Mouse (Mus musculus): ENCODE data around the gene Samd4b.
"Not testable (repeated sequence)": the region's sequence is repeated elsewhere in the genome, so short reads cannot be mapped to it uniquely, and the experiment has no call there.

Samd4b gene

DNA sequence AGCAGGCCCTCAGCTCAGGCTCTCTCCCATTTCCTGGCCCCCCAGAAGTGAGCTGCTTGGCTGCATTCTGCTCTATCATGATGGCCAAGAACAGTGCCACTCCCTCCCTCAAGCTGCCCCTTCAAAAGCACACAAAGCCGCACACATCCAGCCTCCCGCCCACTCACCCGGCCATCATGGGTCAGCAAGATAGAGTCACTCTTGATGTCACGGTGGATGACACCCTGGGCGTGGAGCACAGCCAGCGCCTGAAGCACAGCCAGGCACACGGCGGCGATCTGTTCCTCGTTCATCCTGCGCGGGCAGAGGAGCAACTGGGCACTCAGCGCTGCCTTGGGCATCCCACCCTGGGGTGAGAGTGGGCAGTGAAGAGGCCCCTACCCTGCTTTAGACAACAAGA lies 35.6 kb downstream of the Samd4b start:
- DNase-seq (ENCODE audit: low spot score in 2 of 2), result no peak

GRCm38 (mm10) chr7:28561967-28562366 lies 36.0 kb downstream of the Samd4b start:
- no peak for DNase-seq (ENCODE audit: low spot score in 2 of 2)

DNA sequence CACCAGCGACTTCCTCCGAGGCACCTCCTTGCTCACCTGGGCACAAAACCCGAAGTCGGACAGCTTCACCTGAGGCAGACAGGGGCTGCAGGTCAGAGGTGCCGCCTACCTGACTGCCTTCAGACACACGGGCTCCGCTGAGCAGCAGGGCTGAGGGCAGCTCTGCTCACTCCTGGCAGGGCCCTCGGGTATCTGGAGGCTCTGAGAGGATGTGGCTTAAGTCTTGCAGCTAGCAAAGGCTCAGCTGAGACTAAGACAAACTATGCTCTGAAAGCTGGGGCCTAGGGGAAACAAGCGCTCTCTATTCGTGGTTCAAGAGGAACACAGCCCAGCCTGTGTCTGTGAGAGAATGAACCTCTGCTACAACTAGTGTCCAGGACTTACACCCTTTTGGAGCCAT lies 37.1 kb downstream of the Samd4b start:
- DNase-seq (ENCODE audit: low spot score in 2 of 2), result no peak

DNA sequence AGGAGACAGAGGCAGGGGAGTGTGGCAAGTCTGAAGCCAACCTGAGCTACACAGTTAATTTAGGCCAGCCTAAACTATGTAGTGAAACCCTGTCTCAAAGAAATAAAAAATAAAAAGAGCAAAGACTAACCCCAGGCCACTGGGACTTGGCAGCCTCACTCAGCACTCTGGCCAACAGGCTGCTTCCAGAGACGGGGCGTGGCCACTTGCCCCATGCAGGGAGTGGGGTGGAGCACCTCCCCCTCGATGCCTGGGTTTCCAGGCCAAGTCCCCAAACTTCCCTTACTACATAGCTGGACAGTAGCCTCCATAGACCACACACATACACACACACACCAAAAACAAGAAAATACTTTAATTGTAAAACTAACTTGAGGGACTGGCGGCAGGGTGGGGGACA lies 39.5 kb downstream of the Samd4b start:
- no peak for DNase-seq (ENCODE audit: low spot score in 2 of 2)

- no peak for DNase-seq (ENCODE audit: low spot score in 2 of 2)
Observed at GRCm38 (mm10) chr7:28557708-28558107, 40.2 kb downstream of the Samd4b start.

DNA sequence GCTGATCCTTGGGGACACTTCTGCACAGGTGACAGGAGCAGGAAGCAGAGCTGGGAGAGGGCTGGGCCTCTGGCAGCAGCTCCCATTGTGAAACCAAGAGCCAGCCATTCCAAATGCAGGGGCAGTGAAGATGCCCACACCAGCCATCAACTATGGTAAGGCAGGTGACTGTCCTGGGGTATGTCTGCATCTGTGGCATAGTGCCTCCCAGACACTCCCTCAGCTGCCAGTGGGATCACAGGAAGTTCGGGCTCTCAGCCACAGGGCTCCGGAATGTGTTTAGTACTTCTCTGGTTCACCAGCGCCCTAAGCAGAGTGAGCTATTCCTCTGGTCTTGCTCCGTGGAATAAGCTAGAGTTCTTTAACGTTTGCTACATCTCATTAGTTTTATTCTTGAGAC lies 40.9 kb downstream of the Samd4b start:
- DNase-seq (ENCODE audit: low spot score in 2 of 2), result no peak

GRCm38 (mm10) chr7:28555939-28556535 lies 41.9 kb downstream of the Samd4b start:
- DNase-seq (ENCODE audit: low spot score in 2 of 2), result no peak

GRCm38 (mm10) chr7:28553076-28553475 lies 44.9 kb downstream of the Samd4b start:
- DNase-seq (ENCODE audit: low spot score in 2 of 2), result no peak

GRCm38 (mm10) chr7:28547628-28548027 lies 50.3 kb downstream of the Samd4b start:
- no peak for DNase-seq (ENCODE audit: low spot score in 2 of 2)

- no peak for DNase-seq (ENCODE audit: low spot score in 2 of 2)
Observed at GRCm38 (mm10) chr7:28547154-28547553, 50.8 kb downstream of the Samd4b start, which contains the start of gene Nccrp1. Nccrp1 (minus strand) TSS chr7:28547254.

- DNase-seq (ENCODE audit: low spot score in 2 of 2), result no peak
Observed at GRCm38 (mm10) chr7:28546649-28547048, 51.3 kb downstream of the Samd4b start.

DNA sequence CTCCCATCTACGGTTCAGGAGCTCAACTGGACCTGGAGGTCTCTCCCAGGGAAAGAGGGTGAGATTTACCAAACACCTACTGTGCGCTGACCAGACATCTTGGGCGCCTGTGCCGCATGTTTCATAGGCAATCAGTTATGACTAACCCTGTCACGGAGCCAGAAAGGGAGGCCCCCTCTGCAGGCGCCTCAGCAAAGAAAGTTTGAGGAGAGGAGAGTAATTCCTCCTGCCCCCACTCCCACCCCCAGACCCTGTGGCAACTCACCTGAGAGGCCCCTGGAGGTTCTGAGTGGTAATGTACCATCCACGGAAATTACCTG lies 52.1 kb downstream of the Samd4b start:
- no peak for DNase-seq (ENCODE audit: low spot score in 2 of 2)

DNA sequence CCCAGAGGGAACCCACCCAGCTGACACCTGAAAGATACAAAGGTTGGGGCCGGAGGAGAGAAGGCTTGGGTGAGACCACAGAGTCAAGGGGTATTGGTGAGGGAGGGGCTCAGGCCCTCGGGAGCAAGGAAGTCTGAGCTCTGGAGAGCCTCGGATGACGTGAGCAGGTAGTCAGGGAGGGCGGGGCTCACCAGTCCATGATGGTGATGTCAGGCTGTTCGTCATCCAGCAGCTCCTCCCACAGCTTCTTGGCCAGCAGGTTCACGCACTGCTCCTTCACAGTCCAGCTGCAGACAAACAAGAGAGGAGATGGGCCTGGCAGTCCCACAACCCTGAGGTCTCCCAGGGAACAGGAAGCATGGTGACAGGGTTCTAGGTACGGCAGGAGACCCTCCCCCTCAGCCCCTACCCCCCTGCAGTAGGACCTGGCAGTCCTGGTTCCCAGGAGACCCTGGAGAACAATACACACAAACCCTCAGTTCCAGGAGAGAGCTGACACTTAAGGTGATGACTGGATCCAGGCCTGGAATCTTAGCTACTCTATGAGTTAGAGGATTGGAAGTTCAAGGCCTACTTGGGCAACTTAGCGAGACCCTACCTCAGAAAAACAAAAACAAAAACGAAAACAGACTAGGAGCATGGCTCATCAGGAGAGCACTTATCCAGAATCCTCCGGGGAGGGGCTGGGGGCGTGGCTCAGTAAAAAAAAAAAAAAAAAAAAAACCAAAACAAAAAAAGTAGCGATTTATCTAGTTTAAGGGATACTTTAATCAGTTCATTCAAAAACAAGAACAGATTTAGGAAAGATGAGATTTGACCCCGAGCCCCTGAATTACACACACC lies 52.7 kb downstream of the Samd4b start:
- no peak for DNase-seq (ENCODE audit: low spot score in 2 of 2)

GRCm38 (mm10) chr7:28544051-28544601 lies 53.8 kb downstream of the Samd4b start:
- no peak for DNase-seq (ENCODE audit: low spot score in 2 of 2)

DNA sequence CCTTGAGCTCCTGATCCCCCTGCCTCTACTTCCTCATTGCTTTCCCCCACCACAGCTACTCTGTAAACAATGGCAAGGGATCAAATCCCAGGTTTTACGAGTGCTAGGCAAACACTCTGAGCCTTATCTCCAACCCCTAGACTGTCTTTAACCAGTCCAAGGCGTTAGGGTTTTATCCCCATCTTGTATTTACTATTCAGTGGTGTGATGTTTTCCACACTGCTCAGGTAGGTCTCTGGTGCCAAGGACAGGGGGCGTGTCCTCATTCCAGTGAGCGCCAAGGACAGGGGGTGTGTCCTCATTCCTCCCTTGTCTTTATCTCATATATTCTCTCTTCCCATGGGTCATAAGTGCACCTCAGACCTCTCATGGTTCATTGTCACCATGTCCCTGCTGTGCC lies 57.4 kb downstream of the Samd4b start, which contains the start of gene Sycn:
Gene Sycn, plus strand, starts transcription at position 360 of the 400 bp plus-strand sequence.
- DNase-seq (ENCODE audit: low spot score in 2 of 2), result no peak

- DNase-seq (ENCODE audit: low spot score in 2 of 2), result not testable (repeated sequence)
Observed at GRCm38 (mm10) chr7:28538886-28539285, 59.1 kb downstream of the Samd4b start.

GRCm38 (mm10) chr7:28532005-28532404 lies 65.9 kb downstream of the Samd4b start:
- no peak for DNase-seq (ENCODE audit: low spot score in 2 of 2)

DNA sequence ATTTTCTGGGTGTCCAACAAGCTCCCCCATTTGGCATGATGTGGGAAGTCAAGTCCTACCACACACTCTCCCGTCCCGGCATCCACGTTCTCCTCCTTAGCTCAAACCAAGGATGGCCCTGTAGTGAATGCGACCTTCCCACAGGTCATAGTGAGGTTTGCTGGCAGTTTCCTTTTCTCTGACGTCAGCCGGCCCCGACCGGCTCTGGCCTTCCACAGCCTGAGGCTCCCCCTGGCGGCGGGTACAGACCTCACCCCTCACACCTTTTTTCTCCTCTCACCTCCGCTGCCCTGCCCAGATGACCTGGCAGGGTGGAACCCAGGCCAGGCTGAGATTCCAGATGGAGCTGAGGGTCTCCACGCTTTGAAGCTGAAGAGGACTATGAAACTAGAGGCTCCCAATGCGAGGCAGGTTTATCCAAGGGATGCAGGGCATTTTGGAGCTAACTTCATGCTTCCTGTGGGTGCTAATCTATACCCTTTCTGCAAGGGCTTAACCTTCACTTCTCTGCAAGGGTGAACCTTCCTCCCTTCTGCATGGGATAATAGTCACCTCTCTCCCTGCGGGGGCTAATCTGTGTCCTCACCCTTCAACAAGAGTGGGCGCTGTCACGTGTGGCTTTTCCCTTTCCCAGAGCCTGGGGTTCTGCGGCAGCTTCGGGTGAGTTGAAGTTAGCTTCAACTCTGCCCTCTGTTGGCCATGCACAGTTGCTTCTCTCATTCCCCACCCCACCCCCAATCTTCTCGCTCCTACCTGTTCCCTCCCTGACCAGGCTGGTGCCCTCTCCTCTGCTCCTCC lies 69.8 kb downstream of the Samd4b start:
- DNase-seq (ENCODE audit: low spot score in 2 of 2), result peak; percentile 50 to 70

DNA sequence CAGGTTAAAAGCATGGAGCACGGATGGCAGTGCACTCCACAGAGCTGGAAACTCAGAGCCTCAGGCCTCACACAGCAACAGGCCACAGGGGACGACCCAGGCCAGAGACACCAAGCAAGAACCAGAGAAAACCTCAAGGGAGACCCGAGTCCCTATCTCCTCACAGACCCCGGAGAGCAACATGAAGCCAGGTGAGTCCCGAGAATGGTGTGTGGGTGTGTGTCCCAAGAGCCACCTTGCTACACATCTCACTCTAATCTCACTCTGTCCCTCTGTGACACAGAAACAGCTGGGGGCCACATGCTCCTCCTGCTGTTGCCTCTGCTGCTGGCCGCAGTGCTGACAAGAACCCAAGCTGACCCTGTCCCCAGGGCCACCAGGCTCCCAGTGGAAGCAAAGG lies 75.4 kb downstream of the Samd4b start, which contains the start of gene Ifnl3:
Gene Ifnl3, plus strand, starts transcription at position 301 of the 400 bp plus-strand sequence.
- DNase-seq (ENCODE audit: low spot score in 2 of 2), result not testable (repeated sequence)

GRCm38 (mm10) chr7:28511441-28511840 lies 86.5 kb downstream of the Samd4b start:
- DNase-seq (ENCODE audit: low spot score in 2 of 2), result no peak

DNA sequence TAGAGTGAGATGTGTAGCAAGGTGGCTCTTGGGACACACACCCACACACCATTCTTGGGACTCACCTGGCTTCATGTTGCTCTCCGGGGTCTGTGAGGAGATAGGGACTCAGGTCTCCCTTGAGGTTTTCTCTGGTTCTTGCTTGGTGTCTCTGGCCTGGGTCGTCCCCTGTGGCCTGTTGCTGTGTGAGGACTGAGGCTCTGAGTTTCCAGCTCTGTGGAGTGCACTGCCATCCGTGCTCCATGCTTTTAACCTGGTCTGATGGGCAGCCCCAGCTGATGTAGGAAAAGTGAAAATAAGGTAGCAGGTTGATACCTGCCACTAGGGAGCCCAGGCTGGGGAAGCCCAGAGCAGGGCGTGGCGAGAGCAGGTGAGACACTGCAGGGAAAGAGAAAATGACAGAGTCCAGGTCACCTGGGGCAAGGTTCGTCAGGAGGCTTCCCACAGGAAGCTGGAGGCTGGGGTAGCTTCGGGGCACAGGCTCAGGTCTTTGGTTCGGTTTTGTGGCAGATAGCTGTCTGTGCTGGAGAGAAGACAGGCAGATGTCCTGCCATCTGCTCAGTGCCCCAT lies 87.5 kb downstream of the Samd4b start, which contains the start of gene Ifnl2:
Gene Ifnl2, minus strand, starts transcription at position 51 of the 570 bp plus-strand sequence.
- not testable (repeated sequence) for DNase-seq (ENCODE audit: low spot score in 2 of 2)

- not testable (repeated sequence) for DNase-seq (ENCODE audit: low spot score in 2 of 2)
Observed at GRCm38 (mm10) chr7:28509121-28509520, 88.8 kb downstream of the Samd4b start.

All from cerebellum, postnatal 4 days (tissue).